Mouse (Mus musculus) lung, adult 2 months (tissue): ENCODE results near the gene H2-T23.

Experiments
- CTCF ChIP-seq: fragments of 200-500 bp; IDR thresholded peaks from 2 replicates; pipeline ENCODE4 v1.5.1; 2011; ENCODE audit warnings: mild to moderate bottlenecking, low read length, control low read depth; ENCODE audit not compliant: insufficient read depth
- POLR2A ChIP-seq: fragments of 200-500 bp; IDR thresholded peaks from 2 replicates; pipeline ENCODE4 v1.6.1; 2011; ENCODE audit warnings: low read depth, mild to moderate bottlenecking, control low read depth, low read length, borderline replicate concordance; ENCODE audit errors: extremely low read depth

- TF ChIP-seq CTCF (no peak), POLR2A (no peak)
Observed at GRCm38 (mm10) chr17:35998545-35999305, 33.9 kb downstream of the H2-T23 start.
